Mouse (Mus musculus): ENCODE data around the gene Lypd1. TPM values are rescaled to one million over a fixed set of nuclear protein-coding genes. Genes with fewer than 3 reads are reported as not detected.

Lypd1 gene
- 10 to 100 TPM; 10.0 to 10.3 TPM for total RNA-seq (2021)
- long read RNA-seq, experiment 1, full-length matches to known transcripts, result 12 of 12 reads
- long read RNA-seq, experiment 1, partial matches to known transcripts, result 0 of 12 reads
- long read RNA-seq, experiment 1, other reads (novel, unspliced or antisense), result 0 of 12 reads
- long read RNA-seq, experiment 2, full-length matches to known transcripts, result 25 of 27 reads
- long read RNA-seq, experiment 2, partial matches to known transcripts, result 0 of 27 reads
- long read RNA-seq, experiment 2, other reads (novel, unspliced or antisense), result 2 of 27 reads

- no peak for DNase-seq (ENCODE audit: low spot score in 2 of 2)
Measured at GRCm38 (mm10) chr1:125912601-125913600, at the start of gene Lypd1. Gene Lypd1 (minus strand): TSS chr1:125913101.

- DNase-seq (ENCODE audit: low spot score in 2 of 2), result no peak
Measured at GRCm38 (mm10) chr1:125951026-125951425, 38.1 kb upstream of the Lypd1 start.

GRCm38 (mm10) chr1:125949076-125949475 lies 36.2 kb upstream of the Lypd1 start:
- no peak for DNase-seq (ENCODE audit: low spot score in 2 of 2)

GRCm38 (mm10) chr1:125945136-125945535 lies 32.2 kb upstream of the Lypd1 start:
- no peak for DNase-seq (ENCODE audit: low spot score in 2 of 2)

- no peak for DNase-seq (ENCODE audit: low spot score in 2 of 2)
Measured at GRCm38 (mm10) chr1:125943305-125943704, 30.4 kb upstream of the Lypd1 start.

GRCm38 (mm10) chr1:125925486-125925885 lies 12.6 kb upstream of the Lypd1 start:
- DNase-seq (ENCODE audit: low spot score in 2 of 2), result no peak

GRCm38 (mm10) chr1:125923062-125923461 lies 10.2 kb upstream of the Lypd1 start:
- DNase-seq (ENCODE audit: low spot score in 2 of 2), result no peak

GRCm38 (mm10) chr1:125920696-125921095 lies 7.8 kb upstream of the Lypd1 start:
- no peak for DNase-seq (ENCODE audit: low spot score in 2 of 2)

GRCm38 (mm10) chr1:125911901-125912445 lies 928 bp downstream of the Lypd1 start:
- peak; percentile 17 to 29 for DNase-seq (ENCODE audit: low spot score in 2 of 2)

GRCm38 (mm10) chr1:125911337-125911900 lies 1.5 kb downstream of the Lypd1 start:
- DNase-seq (ENCODE audit: low spot score in 2 of 2), result peak in 1 of 2 experiments; percentile 6

GRCm38 (mm10) chr1:125910871-125911265 lies 2.0 kb downstream of the Lypd1 start:
- no peak for DNase-seq (ENCODE audit: low spot score in 2 of 2)

GRCm38 (mm10) chr1:125910211-125910870 lies 2.6 kb downstream of the Lypd1 start:
- no peak for DNase-seq (ENCODE audit: low spot score in 2 of 2)

- no peak for DNase-seq (ENCODE audit: low spot score in 2 of 2)
Measured at GRCm38 (mm10) chr1:125893158-125893557, 19.7 kb downstream of the Lypd1 start.

- DNase-seq (ENCODE audit: low spot score in 2 of 2), result no peak
Measured at GRCm38 (mm10) chr1:125870056-125870455, 42.8 kb downstream of the Lypd1 start.

- DNase-seq (ENCODE audit: low spot score in 2 of 2), result no peak
Measured at GRCm38 (mm10) chr1:125858631-125859030, 54.3 kb downstream of the Lypd1 start.

GRCm38 (mm10) chr1:125854646-125855045 lies 58.3 kb downstream of the Lypd1 start:
- no peak for DNase-seq (ENCODE audit: low spot score in 2 of 2)

- no peak for DNase-seq (ENCODE audit: low spot score in 2 of 2)
Measured at GRCm38 (mm10) chr1:125839746-125840392, 73.0 kb downstream of the Lypd1 start.

GRCm38 (mm10) chr1:125837507-125837906 lies 75.4 kb downstream of the Lypd1 start:
- DNase-seq (ENCODE audit: low spot score in 2 of 2), result no peak

- no peak for DNase-seq (ENCODE audit: low spot score in 2 of 2)
Measured at GRCm38 (mm10) chr1:125823611-125824010, 89.3 kb downstream of the Lypd1 start.

GRCm38 (mm10) chr1:125821101-125821500 lies 91.8 kb downstream of the Lypd1 start:
- DNase-seq (ENCODE audit: low spot score in 2 of 2), result no peak

Measured in adrenal gland, adult 18-20 months (tissue).